Comparison of ENCODE assay signal across 8 mouse cellular contexts in genomic region chr11:76916539-76917229, GRCm38 (mm10). TPM values are rescaled to one million over a fixed set of nuclear protein-coding genes. Genes with fewer than 3 reads are reported as not detected.
A peak's percentile ranks its signal among the peaks of the same experiment; 100 is the strongest.
DNase-seq lines count a peak whose midpoint lies in the region; ATAC-seq and TF ChIP-seq lines count a peak whose summit lies in the region.

No protein-coding gene starts in this region.

- ATAC-seq in heart, embryonic 13.5 days (ENCODE audit: extremely low read depth, insufficient number of reproducible peaks, low FRiP score, low TSS enrichment) = no peak
- ATAC-seq in embryonic facial prominence, embryonic 13.5 days (ENCODE audit: insufficient number of reproducible peaks, insufficient read depth, low FRiP score, low TSS enrichment, low read depth) = no peak
- ATAC-seq in liver, postnatal 0 days = peak; percentile 20

- no peaks in the 10 kb centered on the region for H3K36me3 ChIP-seq in heart, embryonic 13.5 days
- H3K36me3 ChIP-seq in ES-Bruce4 (ENCODE audit: control insufficient read depth, insufficient read depth, low read length, poor library complexity, severe bottlenecking) = no peaks in the 10 kb centered on the region
- H3K36me3 ChIP-seq in embryonic facial prominence, embryonic 13.5 days = no peaks in the 10 kb centered on the region
- no peaks in the 10 kb centered on the region for H3K36me3 ChIP-seq in liver, postnatal 0 days (replicated peaks; ENCODE audit: insufficient read depth, low read length)

- 34% methylated on average over 13 of the region's 13 CpGs for WGBS in heart, embryonic 13.5 days
- WGBS in embryonic facial prominence, embryonic 13.5 days = 26% methylated on average over 13 of the region's 13 CpGs
- 29% methylated on average over 13 of the region's 13 CpGs for WGBS in liver, postnatal 0 days (ENCODE audit: insufficient replicate concordance)

- no peak for DNase-seq in heart, adult 18-20 months
- no peak for DNase-seq in liver, postnatal 0 days
- DNase-seq in layer of hippocampus, adult 9-10 months (ENCODE audit: low spot score) = no peak
- no peak for DNase-seq in layer of hippocampus, adult 9-11 months
- no peak for DNase-seq in thymus, postnatal 14 days

- H3K4me2 ChIP-seq in heart, embryonic 13.5 days = peak overlapping the region; percentile 44
- H3K4me2 ChIP-seq in embryonic facial prominence, embryonic 13.5 days = peak overlapping the region; percentile 45
- no peak overlapping the region for H3K4me2 ChIP-seq in liver, postnatal 0 days (ENCODE audit: low read depth, low read length)

- 0 out of 2 replicates have a peak, but pooled peaks have one; percentile 55 for TF ChIP-seq EP300 in ES-Bruce4 (IDR thresholded peaks at IDR 0.05; ENCODE audit: insufficient read depth, low read depth, low read length)
- no peak for TF ChIP-seq EP300 in liver, postnatal 0 days (IDR thresholded peaks at IDR 0.05; ENCODE audit: low read depth)

- TF ChIP-seq CTCF in ES-Bruce4 (IDR thresholded peaks at IDR 0.05; ENCODE audit: low read depth, low read length) = no peak
- TF ChIP-seq CTCF in liver, postnatal 0 days (IDR thresholded peaks at IDR 0.05; ENCODE audit: low read depth) = no peak

- H3K27me3 ChIP-seq in heart, embryonic 13.5 days (replicated peaks) = no peaks in the 10 kb centered on the region
- no peaks in the 10 kb centered on the region for H3K27me3 ChIP-seq in ES-Bruce4 (ENCODE audit: control insufficient read depth, insufficient read depth, low read length, poor library complexity, severe bottlenecking)
- H3K27me3 ChIP-seq in embryonic facial prominence, embryonic 13.5 days = no peaks in the 10 kb centered on the region
- no peaks in the 10 kb centered on the region for H3K27me3 ChIP-seq in liver, postnatal 0 days (ENCODE audit: insufficient read depth, low read length)

- no peak overlapping the region for H3K27ac ChIP-seq in heart, embryonic 13.5 days (replicated peaks)
- no peak overlapping the region for H3K27ac ChIP-seq in ES-Bruce4 (ENCODE audit: insufficient read depth, low read length)
- H3K27ac ChIP-seq in embryonic facial prominence, embryonic 13.5 days = 0 out of 2 replicates have a peak overlapping the region, but pooled peaks have one; percentile 40
- no peak overlapping the region for H3K27ac ChIP-seq in liver, postnatal 0 days (ENCODE audit: low read depth)

- no peaks in the 10 kb centered on the region for H3K9me3 ChIP-seq in heart, embryonic 13.5 days
- no peaks in the 10 kb centered on the region for H3K9me3 ChIP-seq in ES-Bruce4 (replicated peaks; ENCODE audit: control insufficient read depth, insufficient read depth, low read length, poor library complexity, severe bottlenecking)
- H3K9me3 ChIP-seq in embryonic facial prominence, embryonic 13.5 days = no peaks in the 10 kb centered on the region
- no peaks in the 10 kb centered on the region for H3K9me3 ChIP-seq in liver, postnatal 0 days (ENCODE audit: low read length)

- H3K4me1 ChIP-seq in heart, embryonic 13.5 days = peaks cover 25% of the 10 kb centered on the region
- no peaks in the 10 kb centered on the region for H3K4me1 ChIP-seq in ES-Bruce4 (ENCODE audit: control insufficient read depth, insufficient read depth, low read length)
- H3K4me1 ChIP-seq in embryonic facial prominence, embryonic 13.5 days = peaks cover 42% of the 10 kb centered on the region
- peaks cover 15% of the 10 kb centered on the region; the same call in 1 of the 2 replicates for H3K4me1 ChIP-seq in liver, postnatal 0 days (ENCODE audit: insufficient read depth)

- no peak overlapping the region for H3K4me3 ChIP-seq in heart, embryonic 13.5 days
- no peak overlapping the region for H3K4me3 ChIP-seq in ES-Bruce4 (ENCODE audit: low read depth, low read length)
- H3K4me3 ChIP-seq in embryonic facial prominence, embryonic 13.5 days = peak overlapping the region; percentile 20; the same call in 1 of the 2 replicates
- no peak overlapping the region for H3K4me3 ChIP-seq in liver, postnatal 0 days (ENCODE audit: low read depth, low read length)

- H3K9ac ChIP-seq in heart, embryonic 13.5 days = no peak overlapping the region
- no peak overlapping the region for H3K9ac ChIP-seq in ES-Bruce4 (ENCODE audit: low read depth, poor library complexity, severe bottlenecking)
- H3K9ac ChIP-seq in embryonic facial prominence, embryonic 13.5 days = no peak overlapping the region
- no peak overlapping the region for H3K9ac ChIP-seq in liver, postnatal 0 days (replicated peaks)

- TF ChIP-seq POLR2A in ES-Bruce4 (IDR thresholded peaks at IDR 0.05; ENCODE audit: insufficient read depth, low read length) = no peak

RNA-seq across cellular contexts. Expression of gene Blmh, which starts 7.9 kb away (rescaled TPM):
- 97.0 and 109 TPM in 2 replicates for polyA plus RNA-seq in heart, embryonic 13.5 days (2015; fragmentation: Nextera tagmentation; extraction: Ambion mirVana)
- total RNA-seq in heart, adult 18-20 months (2021) = 10 to 100 TPM; 26.3 to 30.1 TPM
- polyA plus RNA-seq in ES-Bruce4 (2011; ENCODE audit: insufficient read depth, insufficient read length, low read depth, missing spikeins) = 133 and 141 TPM in 2 replicates
- polyA plus RNA-seq in embryonic facial prominence, embryonic 13.5 days (2015; fragmentation: Nextera tagmentation; extraction: Ambion mirVana) = 171 and 188 TPM in 2 replicates
- polyA plus RNA-seq in liver, postnatal 0 days (2015; fragmentation: Nextera tagmentation; extraction: Ambion mirVana) = 34.2 and 34.6 TPM in 2 replicates

RNA-seq across cellular contexts. Expression of gene Tmigd1, which starts 14.7 kb away (rescaled TPM):
- polyA plus RNA-seq in heart, embryonic 13.5 days (2015; fragmentation: Nextera tagmentation; extraction: Ambion mirVana) = 0.14 and 0.15 TPM in 2 replicates
- under 1 TPM in 1 of 2 experiments, not detected in 1; 0.28 TPM for total RNA-seq in heart, adult 18-20 months (2021)
- polyA plus RNA-seq in ES-Bruce4 (2011; ENCODE audit: insufficient read depth, insufficient read length, low read depth, missing spikeins) = not detected in 2 replicates
- 3.6 TPM in 1 of 2 replicates, not detected in the other for polyA plus RNA-seq in embryonic facial prominence, embryonic 13.5 days (2015; fragmentation: Nextera tagmentation; extraction: Ambion mirVana)
- 0.11 TPM in 1 of 2 replicates, not detected in the other for polyA plus RNA-seq in liver, postnatal 0 days (2015; fragmentation: Nextera tagmentation; extraction: Ambion mirVana)
